Mouse (Mus musculus): Measurements from ENCODE around the gene Crebbp. TPM values are rescaled to one million over a fixed set of nuclear protein-coding genes. Genes with fewer than 3 reads are reported as not detected.
A peak's percentile ranks its signal among the peaks of the same experiment; 100 is the strongest.

The Crebbp gene
- polyA plus RNA-seq, 1 experiment from 2014 or later, result 8.9 TPM

DNA sequence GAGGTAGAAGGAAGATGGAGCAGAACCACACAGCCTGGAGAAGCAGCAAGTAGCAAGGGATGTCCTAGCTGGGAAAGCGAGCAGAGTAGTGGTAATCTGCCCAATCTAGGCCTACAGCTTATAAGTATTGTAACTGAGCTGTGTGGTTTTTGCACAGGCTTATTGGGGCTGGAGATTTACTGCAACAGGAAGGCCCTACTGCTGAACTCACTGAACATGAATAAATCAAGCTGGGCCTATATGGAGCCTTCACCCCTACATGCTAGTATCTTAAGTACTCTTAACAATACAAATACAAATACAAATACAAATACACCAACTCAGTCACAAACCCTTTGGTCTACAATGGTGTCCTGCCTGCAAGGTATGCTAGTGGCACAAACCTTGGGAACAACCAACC is 10.2 kb downstream of the Crebbp start:
- ATAC-seq, result no peak
- 85% methylated on average over 1 of the region's 1 CpGs for WGBS (ENCODE audit: insufficient replicate concordance)
- no peak overlapping the region for H3K9ac ChIP-seq (replicated peaks)

DNA sequence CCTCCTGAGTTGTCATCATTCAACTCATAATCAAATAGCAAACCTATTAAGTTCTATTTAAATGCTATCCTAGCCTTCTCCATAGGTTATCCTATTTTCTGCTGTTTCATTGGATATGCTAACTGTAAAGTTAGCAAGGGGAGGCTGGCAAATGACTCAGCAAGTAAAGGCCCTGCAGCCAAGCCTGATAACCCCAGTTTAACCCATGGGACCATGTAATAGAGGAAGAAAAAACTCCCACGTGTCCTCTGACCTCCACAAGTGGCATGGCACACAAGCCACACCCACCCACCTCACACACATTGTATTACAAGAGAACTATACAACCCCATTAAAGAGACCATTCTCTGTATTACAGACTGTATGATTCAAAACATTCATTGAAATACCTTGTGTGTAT is 13.8 kb downstream of the Crebbp start:
- no peak overlapping the region for H3K4me3 ChIP-seq (ENCODE audit: low read depth, low read length)
- ATAC-seq, result peak; percentile 86
- H3K9ac ChIP-seq (replicated peaks), result no peak overlapping the region
- no peaks in the 10 kb centered on the region for H3K9me3 ChIP-seq (ENCODE audit: low read length)
- H3K27me3 ChIP-seq (ENCODE audit: insufficient read depth, low read length), result no peaks in the 10 kb centered on the region
- TF ChIP-seq EP300 (IDR thresholded peaks at IDR 0.05; ENCODE audit: low read depth) (0 out of 2 replicates have a peak, but pooled peaks have one; percentile 17), CTCF (IDR thresholded peaks at IDR 0.05; ENCODE audit: low read depth) (no peak)
- DNase-seq, result no peak
- WGBS (ENCODE audit: insufficient replicate concordance), result 0% methylated on average over 1 of the region's 1 CpGs
- no peak overlapping the region for H3K27ac ChIP-seq (ENCODE audit: low read depth)
- H3K4me1 ChIP-seq (ENCODE audit: insufficient read depth), result peaks cover 7% of the 10 kb centered on the region
- H3K36me3 ChIP-seq (replicated peaks; ENCODE audit: insufficient read depth, low read length), result no peaks in the 10 kb centered on the region
- no peak overlapping the region for H3K4me2 ChIP-seq (ENCODE audit: low read depth, low read length)

More for the DNA sequence above, 10.2 kb downstream of the Crebbp start:
- Histone ChIP-seq H3K36me3 (replicated peaks; ENCODE audit: insufficient read depth, low read length) (0 out of 2 replicates have a peak, but pooled peaks cover 3% of the 10 kb centered on the region), H3K27ac (ENCODE audit: low read depth) (no peak overlapping the region), H3K4me3 (ENCODE audit: low read depth, low read length) (no peak overlapping the region), H3K4me1 (ENCODE audit: insufficient read depth) (peaks cover 7% of the 10 kb centered on the region), H3K4me2 (ENCODE audit: low read depth, low read length) (no peak overlapping the region), H3K9me3 (ENCODE audit: low read length) (no peaks in the 10 kb centered on the region), H3K27me3 (ENCODE audit: insufficient read depth, low read length) (no peaks in the 10 kb centered on the region)
- no peak for DNase-seq
- TF ChIP-seq EP300 (IDR thresholded peaks at IDR 0.05; ENCODE audit: low read depth) (no peak), CTCF (IDR thresholded peaks at IDR 0.05; ENCODE audit: low read depth) (no peak)

DNA sequence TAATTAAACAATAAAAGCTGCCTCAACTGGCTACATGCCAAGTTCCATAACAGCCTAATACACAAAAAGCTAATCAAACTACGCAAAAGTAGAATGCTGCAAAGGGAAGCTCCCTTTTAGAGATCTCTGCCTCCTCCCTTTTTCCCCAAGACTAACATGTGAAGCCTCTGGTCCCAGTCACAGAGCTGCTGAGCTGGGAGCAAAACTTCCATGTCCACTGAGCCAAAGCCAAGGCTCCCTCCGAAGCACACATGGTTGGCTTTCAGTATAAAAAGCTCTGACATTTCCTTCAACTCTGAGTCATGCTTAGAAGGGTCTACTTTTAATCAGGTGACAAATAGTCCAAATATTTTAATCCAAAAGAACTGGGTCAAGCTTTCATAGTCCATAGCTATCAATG is 14.2 kb downstream of the Crebbp start:
- H3K36me3 ChIP-seq (replicated peaks; ENCODE audit: insufficient read depth, low read length), result no peaks in the 10 kb centered on the region
- no peak overlapping the region for H3K4me2 ChIP-seq (ENCODE audit: low read depth, low read length)
- TF ChIP-seq EP300 (IDR thresholded peaks at IDR 0.05; ENCODE audit: low read depth) (no peak), CTCF (IDR thresholded peaks at IDR 0.05; ENCODE audit: low read depth) (no peak)
- peak; percentile 45 for ATAC-seq
- H3K4me1 ChIP-seq (ENCODE audit: insufficient read depth), result peaks cover 7% of the 10 kb centered on the region
- no peaks in the 10 kb centered on the region for H3K9me3 ChIP-seq (ENCODE audit: low read length)
- H3K27me3 ChIP-seq (ENCODE audit: insufficient read depth, low read length), result no peaks in the 10 kb centered on the region
- H3K4me3 ChIP-seq (ENCODE audit: low read depth, low read length), result no peak overlapping the region
- DNase-seq, result no peak
- no peak overlapping the region for H3K9ac ChIP-seq (replicated peaks)
- whole genome bisulfite sequencing (ENCODE audit: insufficient replicate concordance), result 73% methylated on average over 2 of the region's 2 CpGs
- H3K27ac ChIP-seq (ENCODE audit: low read depth), result no peak overlapping the region

DNA sequence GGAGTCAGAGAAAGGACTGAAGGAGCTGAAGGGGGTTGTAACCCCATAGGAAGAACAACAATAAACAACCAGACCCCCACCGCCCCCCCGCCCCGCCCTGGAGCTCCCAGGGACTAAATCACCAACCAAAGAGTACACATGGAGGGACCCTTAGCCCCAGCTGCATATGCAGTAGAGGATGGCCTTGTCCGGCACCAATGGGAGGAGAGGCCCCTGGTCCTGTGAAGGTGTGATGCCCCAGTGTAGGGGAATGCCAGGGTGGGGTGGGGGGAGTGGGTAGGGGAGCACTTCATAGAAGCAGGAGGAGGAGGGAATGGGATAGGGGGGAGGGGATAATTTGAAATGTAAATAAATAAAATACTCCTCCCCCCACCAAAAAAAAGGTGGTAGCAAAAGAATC is 15.8 kb downstream of the Crebbp start:
- H3K27me3 ChIP-seq (ENCODE audit: insufficient read depth, low read length), result no peaks in the 10 kb centered on the region
- H3K9me3 ChIP-seq (ENCODE audit: low read length), result no peaks in the 10 kb centered on the region
- ATAC-seq, result no peak
- WGBS (ENCODE audit: insufficient replicate concordance), result 98% methylated on average over 4 of the region's 4 CpGs
- H3K4me1 ChIP-seq (ENCODE audit: insufficient read depth), result peaks cover 7% of the 10 kb centered on the region
- TF ChIP-seq CTCF (IDR thresholded peaks at IDR 0.05; ENCODE audit: low read depth) (no peak), EP300 (IDR thresholded peaks at IDR 0.05; ENCODE audit: low read depth) (no peak)
- H3K27ac ChIP-seq (ENCODE audit: low read depth), result no peak overlapping the region
- DNase-seq, result no peak
- no peak overlapping the region for H3K9ac ChIP-seq (replicated peaks)
- H3K36me3 ChIP-seq (replicated peaks; ENCODE audit: insufficient read depth, low read length), result no peaks in the 10 kb centered on the region
- H3K4me3 ChIP-seq (ENCODE audit: low read depth, low read length), result no peak overlapping the region
- no peak overlapping the region for H3K4me2 ChIP-seq (ENCODE audit: low read depth, low read length)

DNA sequence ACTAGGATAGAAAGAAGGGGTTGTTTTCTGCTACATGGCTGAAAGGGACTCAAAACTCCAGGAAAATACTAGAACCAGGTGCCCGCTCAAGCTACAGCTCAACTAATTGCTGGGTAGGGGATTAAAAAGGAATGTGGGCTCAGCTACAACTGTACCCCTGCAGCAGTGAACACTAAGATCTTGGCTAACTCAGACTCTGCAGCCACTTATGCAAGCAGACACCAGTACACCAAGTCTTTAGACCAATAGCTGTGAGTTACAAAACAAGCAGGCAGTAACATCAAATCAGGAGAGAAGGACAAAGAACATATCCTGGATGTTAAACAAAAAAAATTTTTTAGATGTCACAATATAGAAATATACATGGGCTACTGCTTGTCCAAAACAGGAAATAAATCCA is 23.6 kb downstream of the Crebbp start:
- Histone ChIP-seq H3K4me2 (ENCODE audit: low read depth, low read length) (no peak overlapping the region), H3K9me3 (ENCODE audit: low read length) (no peaks in the 10 kb centered on the region), H3K4me1 (ENCODE audit: insufficient read depth) (peaks cover 6% of the 10 kb centered on the region; the same call in 1 of the 2 replicates), H3K36me3 (replicated peaks; ENCODE audit: insufficient read depth, low read length) (no peaks in the 10 kb centered on the region), H3K27ac (ENCODE audit: low read depth) (no peak overlapping the region), H3K4me3 (ENCODE audit: low read depth, low read length) (no peak overlapping the region), H3K27me3 (ENCODE audit: insufficient read depth, low read length) (no peaks in the 10 kb centered on the region), H3K9ac (replicated peaks) (no peak overlapping the region)
- TF ChIP-seq EP300 (IDR thresholded peaks at IDR 0.05; ENCODE audit: low read depth) (no peak), CTCF (IDR thresholded peaks at IDR 0.05; ENCODE audit: low read depth) (no peak)
- no peak for DNase-seq
- whole genome bisulfite sequencing (ENCODE audit: insufficient replicate concordance), result 78% methylated on average over 1 of the region's 1 CpGs
- ATAC-seq, result no peak

DNA sequence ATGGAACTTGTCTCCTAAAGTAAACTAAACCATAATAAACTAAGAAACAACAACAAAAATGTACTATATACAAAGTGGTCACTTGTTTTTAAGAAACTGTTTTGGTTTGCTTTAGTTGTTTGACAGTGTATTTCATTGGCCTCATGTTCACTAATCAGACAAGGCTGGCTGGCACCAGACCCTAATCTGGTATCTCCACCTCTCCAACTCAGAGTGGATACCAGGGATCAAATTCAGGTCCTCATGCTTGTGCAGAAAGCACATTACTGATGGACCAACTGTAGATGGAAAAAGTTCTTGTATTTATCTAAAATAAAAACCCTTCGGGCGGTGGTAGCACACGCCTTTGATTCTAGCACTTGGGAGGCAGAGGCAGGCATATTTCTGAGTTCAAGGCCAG is 38.7 kb downstream of the Crebbp start:
- Histone ChIP-seq H3K27me3 (ENCODE audit: insufficient read depth, low read length) (no peaks in the 10 kb centered on the region), H3K9ac (replicated peaks) (no peak overlapping the region), H3K9me3 (ENCODE audit: low read length) (no peaks in the 10 kb centered on the region), H3K4me3 (ENCODE audit: low read depth, low read length) (no peak overlapping the region), H3K4me1 (ENCODE audit: insufficient read depth) (no peaks in the 10 kb centered on the region), H3K4me2 (ENCODE audit: low read depth, low read length) (no peak overlapping the region), H3K27ac (ENCODE audit: low read depth) (no peak overlapping the region), H3K36me3 (replicated peaks; ENCODE audit: insufficient read depth, low read length) (peaks cover 20% of the 10 kb centered on the region)
- TF ChIP-seq CTCF (IDR thresholded peaks at IDR 0.05; ENCODE audit: low read depth), result no peak
- TF ChIP-seq EP300 (IDR thresholded peaks at IDR 0.05; ENCODE audit: low read depth), result no peak
- ATAC-seq (no peak), DNase-seq (no peak)
- WGBS (ENCODE audit: insufficient replicate concordance), result 72% methylated on average over 3 of the region's 3 CpGs

DNA sequence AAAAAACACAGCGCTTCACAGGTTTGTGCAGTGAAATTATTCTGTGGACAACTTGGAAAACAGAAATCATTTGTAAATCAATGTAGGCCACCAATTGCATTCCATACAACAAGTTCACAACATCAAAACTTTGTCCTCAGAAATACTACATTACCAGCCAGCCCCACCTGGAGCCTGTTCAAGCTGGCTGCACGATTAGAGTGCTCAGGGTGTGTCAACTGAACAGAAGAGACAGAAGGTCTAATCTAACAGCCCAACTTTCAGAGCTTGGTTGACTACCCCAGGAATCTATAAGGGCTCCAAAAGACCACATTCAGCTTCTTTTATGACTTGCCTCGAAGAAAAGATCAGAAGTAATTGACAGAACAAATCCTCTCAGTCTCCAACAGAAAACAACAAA is 44.3 kb downstream of the Crebbp start:
- ATAC-seq, result peak; percentile 94
- peak; percentile 53 for DNase-seq
- 0 out of 2 replicates have a peak overlapping the region, but pooled peaks have one; percentile 26 for H3K27ac ChIP-seq (ENCODE audit: low read depth)
- H3K4me2 ChIP-seq (ENCODE audit: low read depth, low read length), result no peak overlapping the region
- H3K4me3 ChIP-seq (ENCODE audit: low read depth, low read length), result no peak overlapping the region
- no peaks in the 10 kb centered on the region for H3K9me3 ChIP-seq (ENCODE audit: low read length)
- TF ChIP-seq EP300 (IDR thresholded peaks at IDR 0.05; ENCODE audit: low read depth) (peak; percentile 85), CTCF (IDR thresholded peaks at IDR 0.05; ENCODE audit: low read depth) (no peak)
- H3K36me3 ChIP-seq (replicated peaks; ENCODE audit: insufficient read depth, low read length), result no peaks in the 10 kb centered on the region
- H3K9ac ChIP-seq (replicated peaks), result no peak overlapping the region
- no peaks in the 10 kb centered on the region for H3K27me3 ChIP-seq (ENCODE audit: insufficient read depth, low read length)
- WGBS (ENCODE audit: insufficient replicate concordance), result 63% methylated on average over 3 of the region's 3 CpGs
- 0 out of 2 replicates have a peak, but pooled peaks cover 3% of the 10 kb centered on the region for H3K4me1 ChIP-seq (ENCODE audit: insufficient read depth)
